Mouse (Mus musculus) CD8-positive naive resting alpha-beta T cell, adult 57 days (primary cell): Measurements from ENCODE around the gene Reck. TPM values are rescaled to one million over a fixed set of nuclear protein-coding genes. Genes with fewer than 3 reads are reported as not detected.

ENCODE experiments used
- total RNA-seq: library from RNA; stranded (reverse); gene quantifications from one replicate; pipeline ENCODE4 v1.2.4, GENCODE M21; 2023

The Reck gene
- 5.8 TPM for total RNA-seq

DNA sequence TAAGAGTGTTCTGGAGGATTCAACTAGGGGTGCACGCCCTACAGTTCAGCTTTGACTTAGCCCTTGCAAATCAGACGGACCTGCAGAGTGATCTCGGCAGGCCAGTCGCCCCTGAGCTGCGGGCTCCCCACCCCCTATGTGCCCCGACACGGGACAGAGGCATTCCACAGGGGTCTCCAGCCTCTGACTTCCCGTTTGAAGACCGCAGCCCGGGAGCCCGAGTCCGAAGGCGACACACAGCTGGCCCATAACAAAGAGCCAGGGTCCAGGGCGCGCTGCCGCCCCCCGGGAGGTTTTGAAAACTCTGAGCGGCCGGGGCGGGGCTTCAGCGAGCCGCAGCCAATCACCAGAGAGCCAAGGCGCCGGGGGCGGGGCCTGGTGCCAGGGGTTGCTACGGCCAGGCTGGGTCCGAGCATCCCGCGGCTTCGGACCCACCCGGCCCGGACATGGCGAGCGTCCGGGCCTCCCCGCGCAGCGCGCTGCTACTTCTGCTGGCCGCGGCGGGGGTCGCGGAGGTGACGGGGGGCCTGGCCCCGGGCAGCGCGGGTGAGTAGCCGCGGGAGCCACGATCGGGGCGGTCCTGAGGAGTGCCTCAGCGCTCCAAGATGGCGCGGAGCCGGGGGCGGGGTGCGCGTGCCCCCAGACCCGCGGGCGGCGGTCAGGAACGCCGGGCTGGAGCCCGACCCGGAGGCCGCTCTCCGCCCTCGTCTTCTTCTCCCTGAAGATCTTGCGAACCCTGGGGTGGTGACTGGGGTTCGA, at the start of gene Reck:
TSS of gene Reck (plus strand) at position 371 of the 759 bp plus-strand sequence.

GRCm38 (mm10) chr4:43840101-43840500, 35.2 kb upstream of the Reck start, which contains the start of gene Olfr157:
TSS of gene Olfr157 (minus strand) at chr4:43840201.

DNA sequence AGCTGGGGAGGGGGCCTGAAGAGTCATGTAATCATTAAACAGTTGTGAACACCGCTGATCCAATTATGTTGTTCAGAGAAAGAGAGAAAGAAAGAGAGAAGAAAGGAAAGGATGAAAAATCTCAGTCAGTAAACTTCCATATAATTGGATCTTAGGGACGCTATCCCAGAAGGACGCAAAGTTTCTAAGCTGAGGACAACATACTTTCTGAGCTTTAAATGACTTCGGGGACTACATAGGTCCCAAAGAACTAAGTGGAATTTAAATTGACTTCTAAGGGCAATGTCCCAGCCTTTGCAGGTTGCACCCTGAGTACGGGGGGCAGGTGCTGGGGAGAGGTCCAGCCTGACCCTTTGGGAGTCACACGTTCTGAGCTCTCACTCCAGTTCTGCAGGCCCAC, 24.1 kb upstream of the Reck start, which contains the start of gene Olfr155:
TSS of gene Olfr155 (plus strand) at position 301 of the 400 bp plus-strand sequence.

DNA sequence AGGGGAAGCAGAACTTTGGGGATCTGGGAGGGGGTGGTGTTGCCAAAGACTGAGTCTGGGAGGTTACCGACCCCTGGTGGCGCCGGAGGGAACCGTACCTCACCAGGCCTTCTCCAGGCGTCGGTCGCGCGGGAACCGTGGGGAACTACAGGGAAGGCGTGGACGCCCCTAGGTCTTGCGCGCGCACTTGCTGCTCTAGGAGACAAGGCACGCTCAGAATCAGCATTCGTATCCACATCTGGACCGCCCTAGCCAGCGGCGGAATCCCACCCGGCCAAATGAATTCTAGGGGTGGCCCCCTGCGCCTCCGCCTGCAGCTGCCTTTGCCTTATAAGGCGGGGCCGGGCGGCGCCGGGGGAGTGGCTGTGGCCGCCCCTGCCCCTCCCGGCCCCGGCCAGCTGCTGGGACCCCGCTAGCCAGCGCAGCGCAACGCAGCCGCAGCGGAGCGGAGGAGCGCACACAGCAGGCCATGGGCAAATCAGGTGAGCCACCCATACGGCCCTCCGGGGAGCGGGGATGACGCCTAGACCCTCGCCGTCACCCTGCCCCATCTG, 82.0 kb downstream of the Reck start, which contains the start of gene Glipr2:
TSS of gene Glipr2 (plus strand) at position 110 of the 554 bp plus-strand sequence.

GRCm38 (mm10) chr4:43983181-43983580, 107.9 kb downstream of the Reck start, which contains the start of gene Ccin:
TSS of gene Ccin (plus strand) at chr4:43983483.

Other genes with a start within 250 kb of the Reck start
- 0.24 TPM for gene Npr2, start 243.6 kb upstream of the Reck start, total RNA-seq
- gene Spag8, start 221.9 kb upstream of the Reck start, total RNA-seq, result not detected
- gene Hint2, start 219.1 kb upstream of the Reck start, total RNA-seq, result 16.0 TPM
- gene Tmem8b, start 206.6 kb upstream of the Reck start, total RNA-seq, result 2.0 TPM
- gene Fam221b, start 206.4 kb upstream of the Reck start, total RNA-seq, result not detected
- gene Olfr70, start 174.7 kb upstream of the Reck start, total RNA-seq, result not detected
- gene Olfr71, start 165.3 kb upstream of the Reck start, total RNA-seq, result not detected
- gene Hrct1, start 148.3 kb upstream of the Reck start, total RNA-seq, result not detected
- not detected for gene Spaar, start 145.5 kb upstream of the Reck start, total RNA-seq
- gene Olfr159, start 104.5 kb upstream of the Reck start, total RNA-seq, result not detected
- not detected for gene Olfr156, start 51.6 kb upstream of the Reck start, total RNA-seq
- gene Olfr157, start 35.3 kb upstream of the Reck start, total RNA-seq, result not detected
- not detected for gene Olfr155, start 24.0 kb upstream of the Reck start, total RNA-seq
- 86.6 TPM for gene Glipr2, start 81.9 kb downstream of the Reck start, total RNA-seq
- gene Ccin, start 108.0 kb downstream of the Reck start, total RNA-seq, result 4.3 TPM
- gene Clta, start 128.9 kb downstream of the Reck start, total RNA-seq, result 161 TPM
- 42.6 TPM for gene Gne, start 208.6 kb downstream of the Reck start, total RNA-seq